Mouse (Mus musculus) mesoderm, embryonic 11.5 days (tissue): Measurements from ENCODE around the gene Lat2.
"Not testable (repeated sequence)": the region's sequence is repeated elsewhere in the genome, so short reads cannot be mapped to it uniquely, and the experiment has no call there.

Experiments used
- DNase-seq: peaks from one replicate; pipeline ENCODE4 v3.0.0-alpha.2; 2012; ENCODE audit warnings: low read depth, low spot score

Gene Lat2

DNA sequence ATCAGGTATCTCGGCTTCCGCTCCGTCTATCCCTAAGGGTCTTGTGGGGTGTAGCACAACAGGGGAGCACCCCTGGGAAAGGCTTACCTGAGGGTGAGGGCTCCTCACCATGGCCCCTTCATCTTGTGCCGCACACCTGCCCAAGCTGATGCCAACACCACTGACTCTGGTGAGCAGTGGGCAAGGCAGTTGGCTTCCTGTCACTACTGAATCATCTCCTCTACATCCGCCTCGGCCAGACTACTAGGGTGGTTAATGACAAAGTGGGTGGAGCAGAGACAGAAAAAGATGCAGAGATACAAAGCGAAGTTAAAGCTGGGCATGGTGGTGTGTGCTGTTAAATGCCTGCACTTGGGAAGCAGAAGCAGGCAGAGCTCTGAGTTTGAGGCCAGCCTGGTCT is at the start of gene Lat2:
Gene Lat2, minus strand, starts transcription at position 224 of the 400 bp plus-strand sequence.
- no peak for DNase-seq

DNA sequence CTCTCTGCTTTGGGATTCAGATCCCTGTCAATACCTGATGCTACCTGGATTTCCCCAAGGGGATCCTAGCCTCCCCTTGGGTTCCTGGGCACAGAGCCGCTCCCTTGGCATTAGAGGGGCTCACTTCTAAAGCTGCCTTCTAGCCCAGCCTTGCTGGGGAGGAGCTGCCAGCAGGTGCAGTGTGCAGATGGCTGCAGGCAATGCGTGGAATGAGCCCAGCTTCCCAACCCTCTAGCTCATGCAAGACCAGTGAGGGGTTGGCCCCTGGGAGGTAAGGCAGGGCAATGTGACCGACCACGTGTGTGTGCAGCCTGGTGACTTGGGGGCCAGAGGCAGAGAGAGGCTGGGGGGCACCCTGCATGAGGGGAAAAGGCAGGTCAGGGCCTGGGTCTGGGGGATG is 41.9 kb upstream of the Lat2 start:
- DNase-seq = no peak

DNA sequence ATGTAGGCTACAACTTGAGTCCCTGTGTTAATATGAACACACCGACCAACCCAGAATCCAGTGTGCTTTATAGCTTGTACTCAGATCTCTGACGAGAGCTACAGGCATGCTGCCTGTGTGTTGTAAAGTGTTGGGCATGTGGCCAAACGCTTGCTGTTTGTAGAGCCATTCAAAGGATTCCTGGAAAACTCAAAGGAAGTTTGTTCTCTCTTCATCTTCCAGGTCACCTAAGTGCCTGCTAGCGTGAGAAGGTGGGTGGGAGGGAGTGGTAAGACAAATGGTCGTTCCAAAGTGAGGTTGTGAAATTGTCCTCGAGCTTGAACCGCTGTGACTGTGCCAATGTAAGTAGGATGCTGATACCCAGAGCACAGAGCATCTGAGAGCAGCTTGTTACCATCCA is 37.2 kb upstream of the Lat2 start:
- DNase-seq = no peak

DNA sequence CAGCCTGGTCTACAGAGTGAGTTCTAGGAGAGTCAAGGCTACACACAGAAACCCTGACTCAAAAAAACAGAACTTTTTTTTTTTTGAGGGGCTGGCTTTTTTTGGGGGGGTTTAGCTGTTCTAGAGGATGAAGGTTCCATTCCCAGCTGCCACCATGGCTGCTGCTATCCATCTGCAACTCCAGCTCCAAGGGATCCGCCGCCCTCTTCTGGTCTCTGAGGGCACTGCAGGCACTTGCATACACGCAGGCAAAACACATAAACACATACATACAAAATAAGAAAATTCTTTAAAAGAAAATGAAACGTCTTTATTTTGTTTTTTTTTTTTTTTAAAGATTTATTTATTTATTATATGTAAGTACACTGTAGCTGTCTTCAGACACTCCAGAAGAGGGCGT is 36.1 kb upstream of the Lat2 start:
- DNase-seq = peak; percentile 50

DNA sequence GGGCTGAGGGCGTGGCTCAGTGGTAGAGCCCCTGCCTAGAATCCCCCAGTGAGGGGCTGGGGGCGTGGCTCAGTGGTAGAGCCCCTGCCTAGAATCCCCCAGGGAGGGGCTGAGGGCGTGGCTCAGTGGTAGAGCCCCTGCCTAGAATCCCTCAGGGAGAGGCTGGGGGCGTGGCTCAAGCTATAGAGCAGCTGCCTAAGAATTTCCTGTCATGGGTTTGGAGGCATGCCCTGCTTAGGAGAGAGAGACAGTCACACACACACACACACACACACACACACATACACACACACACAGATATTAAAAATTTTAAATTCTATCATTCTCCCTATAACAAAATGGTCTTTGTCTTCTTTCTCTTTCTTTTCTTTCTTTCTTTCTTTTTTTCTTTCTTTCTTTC is 34.2 kb upstream of the Lat2 start:
- not testable (repeated sequence) for DNase-seq

DNA sequence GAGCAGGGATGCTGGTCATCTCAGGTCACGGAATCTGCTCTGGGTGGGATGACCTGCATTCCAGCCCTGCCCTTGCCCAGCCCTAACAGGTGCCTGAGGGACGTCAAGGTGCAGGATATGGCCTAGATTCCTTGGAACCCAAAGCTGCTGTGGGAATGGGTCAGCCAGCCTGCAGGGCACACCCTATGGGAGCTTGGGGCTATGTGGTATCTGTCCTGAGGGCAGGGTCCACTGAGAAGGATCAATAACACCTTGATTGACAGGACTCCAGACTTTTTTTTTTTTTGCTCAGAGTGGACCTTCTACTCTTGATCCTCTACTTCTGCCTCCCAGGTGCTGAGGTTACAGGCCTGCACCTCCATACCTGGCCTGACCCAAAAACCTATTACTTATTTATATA is 32.6 kb upstream of the Lat2 start:
- no peak for DNase-seq

DNA sequence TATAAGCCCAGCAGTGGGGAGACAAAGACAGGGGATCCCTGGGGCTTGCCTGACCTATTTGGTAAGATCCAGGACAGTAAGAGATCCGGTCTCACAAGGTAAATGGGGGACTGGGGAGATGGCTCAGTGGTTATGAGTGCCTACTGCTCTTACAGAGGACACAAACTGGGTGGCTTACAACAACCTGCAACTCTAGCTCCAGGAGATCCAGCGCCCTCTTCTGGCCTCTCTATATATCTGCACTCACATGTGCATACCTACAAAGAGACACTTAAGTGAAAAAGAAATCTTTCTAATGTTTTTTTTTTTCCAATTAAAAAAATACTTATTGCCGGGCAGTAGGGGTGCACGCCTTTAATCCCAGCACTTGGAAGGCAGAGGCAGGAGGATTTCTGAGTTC is 31.6 kb upstream of the Lat2 start:
- DNase-seq = no peak

DNA sequence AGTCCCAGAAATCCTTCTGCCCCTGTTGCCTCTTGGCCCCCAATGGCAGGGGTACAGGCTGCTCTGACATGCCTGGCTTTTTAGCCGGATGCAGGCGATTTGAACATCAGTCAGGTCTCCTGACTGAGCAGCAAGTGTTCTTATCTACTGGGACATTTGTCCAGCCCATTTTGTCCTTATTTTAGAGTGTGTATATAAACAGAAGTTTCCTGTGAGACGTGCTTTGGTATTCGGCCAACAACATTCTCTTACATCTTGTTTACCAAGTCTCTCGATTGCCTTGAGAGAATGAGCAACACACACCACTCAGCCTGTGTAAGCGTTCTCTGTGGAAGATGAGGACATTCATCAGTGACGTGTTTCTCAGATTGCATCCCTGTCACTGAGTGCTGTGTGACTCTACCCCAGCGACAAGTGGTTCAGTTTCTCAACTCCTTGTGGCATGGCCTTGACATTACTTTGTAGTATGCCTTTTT is 29.9 kb upstream of the Lat2 start:
- no peak for DNase-seq

DNA sequence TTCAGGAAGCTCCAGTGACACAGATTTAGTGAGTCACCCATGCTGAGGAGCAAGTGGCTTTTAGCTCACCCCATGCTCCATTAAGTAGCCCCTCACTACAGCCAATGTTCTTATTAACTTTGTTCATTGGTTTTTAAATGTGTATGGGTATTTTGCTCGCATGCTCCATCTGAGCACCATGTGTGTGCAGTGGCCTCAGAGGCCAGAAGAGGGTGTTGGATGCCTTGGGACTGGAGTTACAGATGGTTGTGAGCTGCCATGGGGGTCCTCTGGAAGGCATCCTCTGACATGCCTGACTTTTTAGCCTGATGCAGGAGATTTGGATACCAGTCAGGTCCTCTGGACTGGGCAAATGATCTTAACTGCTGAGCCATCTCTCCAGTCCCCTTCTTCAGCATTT is 29.3 kb upstream of the Lat2 start:
- no peak for DNase-seq

DNA sequence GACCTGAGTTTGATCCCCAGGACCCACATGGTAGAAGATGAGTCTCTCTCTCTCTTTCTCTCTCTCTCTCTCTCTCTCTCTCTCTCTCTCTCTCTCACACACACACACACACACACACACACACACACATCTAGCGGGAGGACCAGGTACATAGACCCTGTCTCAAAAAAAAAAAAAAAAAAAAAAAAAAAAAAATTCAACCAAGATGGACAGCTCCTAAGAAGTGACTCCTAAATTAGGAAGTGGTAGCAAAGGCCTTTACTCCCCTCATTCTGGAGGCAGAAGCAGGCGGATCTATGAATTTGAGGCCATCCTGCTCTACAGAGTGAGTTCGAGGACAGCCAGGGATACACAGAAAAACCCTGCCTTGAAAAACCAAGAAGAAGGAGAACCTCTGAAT is 25.5 kb upstream of the Lat2 start:
- DNase-seq = no peak

DNA sequence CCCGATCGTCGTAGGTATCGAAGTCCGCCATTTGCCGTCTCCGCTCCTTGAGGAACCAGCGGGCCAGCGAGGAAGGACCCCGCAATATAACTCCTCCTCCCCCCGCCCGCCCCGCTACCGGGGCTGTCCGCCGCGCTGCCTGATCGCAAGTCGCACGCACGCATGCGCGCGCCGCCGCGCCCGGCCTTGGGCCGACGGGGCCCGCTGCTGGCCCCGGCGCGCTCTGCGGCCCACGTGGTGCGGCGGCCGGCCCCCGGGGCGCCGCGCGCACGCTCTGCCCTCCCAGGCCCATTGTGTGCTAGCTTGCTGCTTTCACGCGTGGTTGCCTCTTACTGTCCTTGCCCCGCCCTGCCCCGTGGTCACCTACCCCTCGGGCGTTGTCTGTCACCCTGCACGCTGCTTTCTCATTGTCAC is 24.5 kb upstream of the Lat2 start, which contains the start of gene Eif4h:
Gene Eif4h, minus strand, starts transcription at position 222 of the 414 bp plus-strand sequence.
- DNase-seq = peak; percentile 98

DNA sequence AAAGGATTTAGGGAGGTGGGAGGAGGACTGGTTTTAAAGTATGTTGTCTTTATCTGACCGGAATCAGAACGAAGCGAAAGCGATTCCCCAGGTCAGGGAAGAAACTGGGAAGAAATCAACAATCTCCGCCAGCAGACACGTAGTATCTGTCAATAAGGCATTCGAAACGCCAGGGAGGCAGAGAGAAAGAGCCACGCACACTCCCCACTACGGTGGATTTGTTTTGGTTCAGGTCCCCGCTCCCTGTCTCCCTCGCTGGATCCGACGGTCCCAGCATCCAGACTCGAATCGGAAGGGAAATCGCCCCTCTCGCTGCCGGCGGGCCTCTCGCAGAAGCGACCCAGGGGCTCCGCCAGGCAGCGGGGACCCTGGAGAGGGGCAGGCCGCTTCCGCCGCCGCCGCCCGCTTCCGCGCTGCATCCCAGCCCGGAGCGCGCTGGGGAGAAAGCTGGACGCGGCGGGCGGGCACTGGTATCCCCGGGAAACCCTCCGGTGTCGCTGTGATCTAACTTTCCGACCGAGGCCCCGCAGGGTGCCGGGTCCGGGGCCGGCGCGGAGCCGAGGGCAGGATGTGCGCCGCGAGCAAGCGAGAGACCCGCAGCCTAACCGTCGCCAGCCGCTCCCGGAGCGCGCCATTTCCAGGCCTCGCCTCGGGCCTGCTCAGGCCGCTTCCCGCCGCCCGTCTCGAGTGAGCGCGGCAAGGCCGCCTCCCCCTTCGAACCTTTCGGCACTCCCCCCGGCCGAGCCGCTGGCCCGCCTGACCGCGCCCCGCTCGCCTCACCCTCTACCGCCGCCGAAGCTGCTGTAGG is 23.8 kb upstream of the Lat2 start:
- peak; percentile 16 for DNase-seq

DNA sequence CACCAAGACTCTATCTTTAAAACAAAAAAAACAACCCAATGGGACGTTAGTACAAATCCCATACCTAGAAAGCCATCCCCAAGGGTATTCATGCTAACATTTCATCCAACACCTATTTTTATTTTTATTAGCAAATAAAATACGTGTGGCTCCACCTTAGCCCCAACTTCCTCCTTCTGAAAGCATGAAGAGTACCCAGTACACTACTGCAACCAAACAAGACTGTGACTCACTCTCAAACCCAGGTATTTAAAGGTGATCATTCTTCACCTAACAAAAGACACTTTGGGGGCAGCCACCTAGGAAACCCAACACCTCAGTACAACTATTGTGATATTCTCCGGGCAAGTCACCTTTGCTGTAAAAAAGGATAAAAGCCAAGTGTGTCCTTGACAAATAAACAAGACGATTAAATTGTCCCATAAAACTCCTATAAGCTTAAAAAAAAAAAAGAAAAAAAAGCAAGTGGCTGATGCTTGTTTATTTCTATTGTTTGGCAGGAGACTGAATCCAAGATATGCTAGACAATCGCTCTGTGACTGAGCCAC is 23.1 kb upstream of the Lat2 start:
- no peak for DNase-seq

DNA sequence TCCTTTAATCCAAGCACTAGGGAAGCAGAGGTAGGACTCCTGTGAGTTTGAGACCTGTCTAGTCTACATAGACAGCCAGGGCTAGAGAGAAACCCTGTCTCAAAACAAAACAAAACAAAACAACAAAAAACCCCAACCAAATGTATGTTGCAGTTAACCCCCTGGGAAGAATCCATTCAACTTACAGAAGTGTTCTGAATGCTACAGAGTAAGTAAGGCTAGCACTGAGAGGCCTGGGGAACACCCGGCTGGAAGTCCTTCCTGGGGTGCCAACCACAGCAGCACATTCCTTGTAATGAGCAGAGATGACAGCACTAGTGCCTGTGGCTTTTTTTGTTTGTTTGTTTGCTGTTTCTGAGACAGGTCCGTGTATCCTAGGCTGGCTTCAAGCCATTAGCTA is 18.0 kb upstream of the Lat2 start:
- no peak for DNase-seq

DNA sequence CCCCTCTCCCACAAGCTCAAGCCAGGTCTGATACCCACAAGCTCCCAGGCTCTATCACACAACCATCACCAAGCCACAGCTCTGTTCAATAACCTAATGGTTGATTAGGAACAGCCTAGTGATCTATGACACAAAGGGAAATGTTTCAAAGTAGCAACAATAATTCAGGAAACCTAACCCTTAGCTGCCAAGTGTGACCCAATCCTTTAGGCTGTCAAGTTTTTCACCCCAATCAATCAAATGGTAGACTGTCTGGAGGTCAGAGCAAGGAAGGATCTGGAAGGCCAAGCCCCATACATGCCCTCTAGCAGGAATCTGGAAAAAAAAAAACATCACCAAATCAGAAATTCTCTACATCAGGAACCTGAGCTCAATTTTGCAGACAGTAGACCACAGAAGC is 16.0 kb upstream of the Lat2 start:
- no peak for DNase-seq

DNA sequence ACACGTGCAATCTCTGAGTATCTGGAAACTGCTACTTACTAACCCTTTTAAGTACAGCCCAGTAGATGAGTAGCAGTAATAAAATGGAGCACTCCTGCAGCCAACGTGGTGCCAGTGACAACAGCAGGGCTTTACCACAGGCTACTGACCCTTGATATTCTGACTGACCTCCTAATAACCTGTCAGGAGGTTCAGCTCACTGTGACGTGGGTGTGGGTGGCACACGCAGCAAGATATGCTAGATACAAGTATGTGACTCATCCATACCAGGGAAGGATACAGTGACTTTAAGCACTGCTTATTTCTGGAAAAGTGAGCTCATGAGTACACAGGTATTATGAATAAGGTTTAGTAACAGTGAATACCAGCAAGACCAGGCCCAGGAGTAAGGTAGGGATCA is 14.7 kb upstream of the Lat2 start:
- DNase-seq = no peak

DNA sequence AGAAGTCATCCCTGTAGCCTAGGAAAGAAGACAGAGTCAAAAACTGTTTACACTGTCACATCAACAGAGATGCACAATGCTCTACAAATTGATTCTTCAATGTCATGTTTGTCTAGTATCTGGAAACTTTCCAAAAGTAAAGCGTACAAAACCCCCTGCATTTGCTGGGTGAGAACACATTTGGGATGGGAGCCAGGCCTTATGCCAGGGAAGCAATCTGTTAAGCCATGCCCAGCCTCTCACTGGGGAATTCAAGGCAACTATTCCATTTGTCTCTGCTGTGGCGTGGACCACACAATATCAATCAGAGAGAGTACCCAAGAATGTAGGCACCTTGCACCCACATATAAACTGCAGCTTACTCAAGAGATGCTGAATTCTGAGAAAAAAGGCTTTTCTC is 7.2 kb upstream of the Lat2 start:
- DNase-seq = no peak

DNA sequence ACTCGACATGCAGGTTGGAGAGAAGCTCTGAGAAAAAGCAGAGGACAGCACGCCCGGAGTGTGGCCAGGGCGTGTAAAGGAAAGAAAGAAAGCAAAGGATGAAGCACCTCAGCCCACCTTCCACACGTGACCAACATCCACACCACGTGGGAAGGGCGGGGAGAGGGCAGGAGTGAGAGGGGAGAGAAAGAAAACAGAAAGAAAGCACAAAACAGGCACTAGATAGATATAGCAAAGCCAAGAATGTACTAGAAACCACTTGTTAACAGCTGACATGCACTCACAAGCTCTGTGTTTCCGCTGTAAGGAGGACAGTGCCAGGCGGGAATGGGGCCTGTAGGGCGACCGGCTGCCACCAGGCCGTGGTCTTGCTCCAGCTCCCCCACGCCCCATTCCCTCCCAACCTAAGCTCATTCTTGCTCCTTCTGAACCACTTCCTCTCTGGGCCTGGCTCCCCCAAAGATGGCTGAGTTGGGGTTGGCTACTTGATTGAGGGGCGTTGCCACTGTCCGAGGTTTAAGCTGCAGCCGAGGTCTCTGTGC is 6.3 kb upstream of the Lat2 start:
- no peak for DNase-seq

DNA sequence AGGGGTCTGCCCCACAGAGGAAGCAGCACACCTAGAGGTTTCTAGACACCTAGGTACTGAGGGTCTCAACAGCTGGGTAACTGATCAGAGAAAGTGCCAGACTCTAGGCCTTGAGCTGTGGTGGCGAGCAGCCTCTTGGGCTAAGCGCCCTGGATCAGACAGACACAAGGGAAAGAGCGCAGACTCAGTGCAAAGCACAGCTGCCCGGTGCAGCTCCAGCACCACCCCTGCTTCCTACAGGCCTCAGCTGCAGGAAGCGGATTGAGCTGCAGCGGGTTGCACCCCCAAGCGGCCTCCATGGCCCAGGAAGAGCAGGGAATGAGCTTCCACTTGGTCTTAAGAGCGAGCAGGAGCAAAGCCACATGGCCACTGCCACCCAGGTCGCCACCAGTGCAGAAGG is 5.6 kb upstream of the Lat2 start:
- no peak for DNase-seq

DNA sequence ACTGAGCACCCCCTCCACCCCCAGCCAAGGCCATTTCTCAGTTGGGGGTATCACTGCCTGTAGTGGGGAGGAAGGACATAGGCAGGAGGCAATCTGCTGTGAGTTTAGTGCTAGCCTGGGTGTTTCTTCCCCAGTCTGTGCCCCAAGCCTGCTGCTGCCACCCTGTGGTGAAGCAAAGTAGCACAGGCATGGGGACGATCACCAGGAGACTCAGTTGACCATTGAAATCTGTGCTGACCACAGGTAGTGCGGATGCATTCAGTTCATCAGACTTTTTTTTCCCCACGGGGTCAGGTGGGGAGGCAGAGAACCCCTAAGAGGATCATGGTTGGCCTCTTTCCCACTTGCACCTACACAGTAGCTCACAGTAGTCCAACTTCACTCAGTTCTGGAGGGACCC is 2.2 kb upstream of the Lat2 start:
- peak; percentile 37 for DNase-seq

DNA sequence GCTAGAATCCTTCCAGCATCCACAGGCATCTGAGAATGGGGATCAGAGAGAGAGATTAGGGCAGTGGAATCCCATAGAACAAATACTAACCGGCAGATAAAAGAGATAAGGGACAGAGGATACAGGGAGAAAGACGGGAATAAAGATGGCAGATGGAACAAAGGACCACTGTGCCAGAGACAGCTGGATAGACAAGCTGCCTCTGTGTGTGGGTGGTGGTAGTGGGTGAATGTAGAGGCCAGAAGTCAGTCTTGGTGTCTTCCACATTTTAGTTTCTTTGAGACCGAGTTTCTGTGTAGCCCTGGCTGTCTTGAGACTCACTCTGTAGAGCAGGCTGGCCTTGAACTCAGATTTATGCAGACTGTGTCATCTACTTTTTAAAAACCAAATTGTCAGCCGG is 955 bp upstream of the Lat2 start:
- no peak for DNase-seq

DNA sequence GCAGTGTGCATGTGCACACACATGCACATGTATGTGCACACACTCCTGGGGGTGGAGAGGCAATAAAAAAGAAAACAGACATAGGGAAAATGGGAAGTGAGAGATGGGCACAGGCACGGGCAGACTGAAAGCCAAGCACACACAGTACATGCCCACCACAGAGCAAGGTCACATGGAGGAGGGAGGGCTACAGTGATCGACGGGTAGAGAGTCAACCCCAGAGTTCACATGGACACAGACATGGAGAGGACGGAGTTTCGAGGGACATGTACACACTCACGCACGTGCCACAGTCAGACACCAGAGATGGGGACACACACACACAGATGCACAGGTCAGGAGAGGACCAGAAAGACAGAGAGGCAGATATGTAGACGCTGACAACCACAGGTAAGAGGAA is 555 bp upstream of the Lat2 start:
- DNase-seq = no peak

DNA sequence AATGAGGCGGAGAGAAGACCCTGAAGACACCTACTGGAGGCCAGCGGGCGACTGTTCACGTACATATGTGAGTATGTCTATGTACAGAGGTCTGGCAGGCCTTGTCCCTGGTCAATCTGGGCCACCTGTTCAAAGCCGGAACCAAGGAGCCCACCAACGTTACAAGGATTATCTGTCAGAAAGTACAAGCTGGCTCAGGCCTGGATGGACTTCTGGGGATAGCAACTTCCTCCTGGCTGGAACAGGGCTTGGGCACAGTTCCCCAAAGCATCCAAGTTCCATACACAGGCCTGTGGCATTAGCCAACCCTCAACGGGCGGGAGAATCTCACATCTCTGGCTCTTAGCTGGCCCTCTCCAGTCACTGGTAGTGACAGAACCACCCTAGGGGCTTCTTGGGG is 529 bp downstream of the Lat2 start:
- DNase-seq = no peak
